Mouse (Mus musculus) kidney, postnatal 10 days (tissue): ENCODE measurements at regions not wholly inside any gene's neighbourhood (a gene's known extent, or its start where the extent isn't known, plus 50 kb on each side); places are given as distances from the start of the nearest gene placed in this dataset.
A peak's percentile ranks its signal among the peaks of the same experiment; 100 is the strongest.
"Not testable (repeated sequence)": the region's sequence is repeated elsewhere in the genome, so short reads cannot be mapped to it uniquely, and the experiment has no call there.

ENCODE experiments used
- DNase-seq: peaks from one replicate; pipeline ENCODE4 v3.0.0; 2021; ENCODE audit warnings: mixed read lengths

GRCm38 (mm10) chr6:31897001-31897400 lies 153.0 kb upstream of the 1700012A03Rik start:
- no peak for DNase-seq

- DNase-seq = no peak
Observed at GRCm38 (mm10) chr6:31895835-31896234, 154.2 kb upstream of the 1700012A03Rik start.

GRCm38 (mm10) chr6:31886931-31887330 lies 163.1 kb upstream of the 1700012A03Rik start:
- no peak for DNase-seq

GRCm38 (mm10) chr6:31885196-31885595 lies 164.8 kb upstream of the 1700012A03Rik start:
- not testable (repeated sequence) for DNase-seq

GRCm38 (mm10) chr6:31883726-31884125 lies 166.3 kb upstream of the 1700012A03Rik start:
- DNase-seq = peak; percentile 80

- DNase-seq = no peak
Observed at GRCm38 (mm10) chr6:31874616-31875015, 175.4 kb upstream of the 1700012A03Rik start.

- DNase-seq = no peak
Observed at GRCm38 (mm10) chr6:31873911-31874310, 176.1 kb upstream of the 1700012A03Rik start.

GRCm38 (mm10) chr6:31871766-31872165 lies 178.3 kb upstream of the 1700012A03Rik start:
- DNase-seq = no peak

- DNase-seq = no peak
Observed at GRCm38 (mm10) chr6:31861996-31862395, 188.1 kb upstream of the 1700012A03Rik start.

- DNase-seq = no peak
Observed at GRCm38 (mm10) chr6:31859621-31860020, 190.4 kb upstream of the 1700012A03Rik start.

- no peak for DNase-seq
Observed at GRCm38 (mm10) chr6:31854261-31854660, 195.8 kb upstream of the 1700012A03Rik start.

- no peak for DNase-seq
Observed at GRCm38 (mm10) chr6:31846319-31846718, 203.7 kb upstream of the 1700012A03Rik start.

- DNase-seq = no peak
Observed at GRCm38 (mm10) chr6:31845671-31846070, 204.4 kb upstream of the 1700012A03Rik start.

GRCm38 (mm10) chr6:31840621-31841020 lies 209.4 kb upstream of the 1700012A03Rik start:
- DNase-seq = no peak

- peak; percentile 21 for DNase-seq
Observed at GRCm38 (mm10) chr6:31838588-31838987, 211.5 kb upstream of the 1700012A03Rik start.

- DNase-seq = no peak
Observed at GRCm38 (mm10) chr6:31835795-31836194, 214.3 kb upstream of the 1700012A03Rik start.

GRCm38 (mm10) chr6:31834503-31834902 lies 215.5 kb upstream of the 1700012A03Rik start:
- no peak for DNase-seq

GRCm38 (mm10) chr6:31830610-31831009 lies 219.4 kb upstream of the 1700012A03Rik start:
- DNase-seq = no peak

GRCm38 (mm10) chr6:31823616-31824015 lies 226.4 kb upstream of the 1700012A03Rik start:
- no peak for DNase-seq

- DNase-seq = no peak
Observed at GRCm38 (mm10) chr6:31822186-31823085, 227.6 kb upstream of the 1700012A03Rik start.

- no peak for DNase-seq
Observed at GRCm38 (mm10) chr6:31821621-31822020, 228.4 kb upstream of the 1700012A03Rik start.

- DNase-seq = no peak
Observed at GRCm38 (mm10) chr6:31817640-31818039, 232.4 kb upstream of the 1700012A03Rik start.

- DNase-seq = no peak
Observed at GRCm38 (mm10) chr6:31811890-31812289, 238.2 kb upstream of the 1700012A03Rik start.
